Mouse (Mus musculus) embryonic facial prominence, embryonic 12.5 days (tissue): ENCODE measurements around the gene Gm5592. TPM values are rescaled to one million over a fixed set of nuclear protein-coding genes. Genes with fewer than 3 reads are reported as not detected.
"Not testable (repeated sequence)": the region's sequence is repeated elsewhere in the genome, so short reads cannot be mapped to it uniquely, and the experiment has no call there.

Experiments used
- ATAC-seq: fragments of 200-750 bp; cut with Nextera tagmentation; 2 replicates; pipeline ENCODE4 v1.8.0; 2017; ENCODE audit not compliant: insufficient number of reproducible peaks, insufficient read depth, low FRiP score, low TSS enrichment
- H3K27ac ChIP-seq: fragments of 300-500 bp; sonication (generic); 2 replicates; pipeline ENCODE4 v1.5.1; 2016; ENCODE audit warnings: mild to moderate bottlenecking
- H3K27me3 ChIP-seq: fragments of 300-500 bp; sonication (generic); 2 replicates; pipeline ENCODE4 v1.6.1; 2016; ENCODE audit warnings: mild to moderate bottlenecking, moderate library complexity
- H3K36me3 ChIP-seq: fragments of 300-500 bp; sonication (generic); 2 replicates; pipeline ENCODE4 v1.6.1; 2016; ENCODE audit warnings: mild to moderate bottlenecking
- H3K4me1 ChIP-seq: fragments of 300-500 bp; sonication (generic); 2 replicates; pipeline ENCODE4 v1.6.1; 2016
- H3K4me2 ChIP-seq: fragments of 300-500 bp; sonication (generic); replicated peaks from 2 replicates; pipeline ENCODE4 v1.6.1; 2016; ENCODE audit warnings: mild to moderate bottlenecking, moderate library complexity
- H3K4me3 ChIP-seq: fragments of 300-500 bp; sonication (generic); 2 replicates; pipeline ENCODE4 v1.5.1; 2016; ENCODE audit warnings: mild to moderate bottlenecking
- H3K9ac ChIP-seq: fragments of 300-500 bp; sonication (generic); 2 replicates; pipeline ENCODE4 v1.6.1; 2016; ENCODE audit warnings: mild to moderate bottlenecking, moderate library complexity
- H3K9me3 ChIP-seq: fragments of 300-500 bp; sonication (generic); 2 replicates; pipeline ENCODE4 v1.6.1; 2016; ENCODE audit warnings: mild to moderate bottlenecking, moderate library complexity
- WGBS: fragments of 180-500 bp; shearing (Covaris S2); methylation state at CpG from one replicate; pipeline ENCODE4 v1.1.7; 2016; 5-methylcytosine and 5-hydroxymethylcytosine counted together
- polyA plus RNA-seq: library from polyadenylated mRNA; unstranded; fragments of >200 nt; fragmentation: Nextera tagmentation; extraction: Ambion mirVana; gene quantifications from 2 replicates; pipeline ENCODE4 v1.2.1, GENCODE M21; 2016

The Gm5592 gene
- not detected in 2 replicates for polyA plus RNA-seq

- not testable (repeated sequence) for H3K4me3 ChIP-seq, H3K27me3 ChIP-seq, H3K4me1 ChIP-seq, H3K4me2 ChIP-seq, H3K27ac ChIP-seq, H3K9me3 ChIP-seq, H3K9ac ChIP-seq, ATAC-seq, H3K36me3 ChIP-seq
- 84% methylated on average over 4 of the region's 4 CpGs for WGBS
These were observed at the start of gene Gm5592 for GRCm38 (mm10) chr7:41153541-41153940. Gm5592 (plus strand) TSS chr7:41153841.

GRCm38 (mm10) chr7:41155806-41156205 lies 2.2 kb downstream of the Gm5592 start:
- H3K9ac ChIP-seq, H3K36me3 ChIP-seq, H3K4me2 ChIP-seq, H3K27ac ChIP-seq, H3K27me3 ChIP-seq, H3K4me1 ChIP-seq, H3K9me3 ChIP-seq, ATAC-seq, H3K4me3 ChIP-seq: not testable (repeated sequence)
- 78% methylated on average over 2 of the region's 2 CpGs for WGBS

GRCm38 (mm10) chr7:41157879-41158278 lies 4.2 kb downstream of the Gm5592 start:
- H3K4me1 ChIP-seq, H3K4me2 ChIP-seq, H3K4me3 ChIP-seq, ATAC-seq, H3K27ac ChIP-seq, H3K36me3 ChIP-seq, H3K9me3 ChIP-seq, H3K27me3 ChIP-seq, H3K9ac ChIP-seq: not testable (repeated sequence)
- WGBS = no CpG with 5 or more reads among the region's 1 CpGs

- not testable (repeated sequence) for ATAC-seq, H3K36me3 ChIP-seq, H3K27ac ChIP-seq, H3K4me2 ChIP-seq, H3K4me1 ChIP-seq, H3K9me3 ChIP-seq, H3K27me3 ChIP-seq, H3K4me3 ChIP-seq, H3K9ac ChIP-seq
- 76% methylated on average over 2 of the region's 2 CpGs for WGBS
These were observed 4.9 kb downstream of the Gm5592 start for GRCm38 (mm10) chr7:41158562-41158961.

- Histone ChIP-seq H3K27me3 (no peaks in the 10 kb centered on the region), H3K4me1 (no peaks in the 10 kb centered on the region), H3K9me3 (0 out of 2 replicates have a peak, but pooled peaks cover 3% of the 10 kb centered on the region), H3K9ac (no peak overlapping the region), H3K4me3 (no peak overlapping the region), H3K27ac (no peak overlapping the region), H3K4me2 (no peak overlapping the region), H3K36me3 (no peaks in the 10 kb centered on the region)
- ATAC-seq = no peak
- 68% methylated on average over 4 of the region's 4 CpGs for WGBS
These were observed 40.0 kb downstream of the Gm5592 start for GRCm38 (mm10) chr7:41193671-41194070.

Other genes starting within 250 kb of the Gm5592 start
- not detected in 2 replicates for gene 4930433I11Rik, start 166.3 kb upstream of the Gm5592 start, polyA plus RNA-seq
- not detected in 2 replicates for gene Gm4884, start 121.1 kb upstream of the Gm5592 start, polyA plus RNA-seq
- gene AI987944, start 239.5 kb downstream of the Gm5592 start, polyA plus RNA-seq = 10.0 TPM in 2 replicates